Mouse (Mus musculus) spleen, postnatal 4 days (tissue): ENCODE measurements at regions not wholly inside any gene's neighbourhood (a gene's known extent, or its start where the extent isn't known, plus 50 kb on each side); places are given as distances from the start of the nearest gene placed in this dataset.

Experiments
- DNase-seq, 2 experiments: peaks; one replicate each; pipeline ENCODE4 v3.0.0; 2022; ENCODE audit warnings: low spot score in 2 of 2

DNA sequence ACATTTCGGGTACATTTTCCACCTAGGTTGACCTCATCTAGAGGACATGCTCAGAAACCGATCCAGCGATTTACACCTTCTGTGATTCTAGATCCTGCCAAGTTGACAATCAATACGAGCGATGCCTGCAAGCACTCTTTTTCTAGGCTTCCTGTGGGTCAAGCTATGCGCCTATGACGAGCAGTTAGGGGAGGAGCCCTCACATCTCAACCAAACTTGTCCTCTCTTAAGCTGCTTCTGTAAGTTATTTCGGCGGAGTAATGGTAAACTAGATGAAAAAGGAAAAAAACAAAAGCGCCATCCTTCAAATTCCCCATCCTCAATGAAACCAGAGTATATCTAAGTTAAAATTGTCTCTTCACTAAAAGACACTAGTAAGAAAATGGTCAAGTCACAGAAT lies 858.5 kb downstream of the Zfp704 start:
- DNase-seq = no peak

DNA sequence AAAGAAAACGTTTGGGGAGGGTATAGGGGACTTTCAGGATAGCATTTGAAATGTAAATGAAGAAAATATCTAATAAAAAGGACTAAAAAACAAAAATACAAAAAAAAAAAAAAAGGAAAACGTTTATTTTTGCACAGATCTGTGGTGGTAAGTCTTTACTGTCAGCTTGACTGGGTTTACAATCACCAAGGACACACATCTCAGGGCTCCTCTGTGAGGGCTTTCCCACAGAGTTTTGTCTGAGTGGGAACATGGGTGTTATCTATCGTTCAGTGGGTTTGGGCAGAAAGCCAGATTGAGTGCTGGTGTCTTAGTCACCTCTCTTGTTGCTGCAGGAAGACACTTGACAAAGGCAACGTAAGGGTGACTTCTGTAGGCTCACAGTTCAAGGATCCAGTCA lies 859.0 kb downstream of the Zfp704 start:
- DNase-seq = peak in 1 of 2 experiments; percentile 22

DNA sequence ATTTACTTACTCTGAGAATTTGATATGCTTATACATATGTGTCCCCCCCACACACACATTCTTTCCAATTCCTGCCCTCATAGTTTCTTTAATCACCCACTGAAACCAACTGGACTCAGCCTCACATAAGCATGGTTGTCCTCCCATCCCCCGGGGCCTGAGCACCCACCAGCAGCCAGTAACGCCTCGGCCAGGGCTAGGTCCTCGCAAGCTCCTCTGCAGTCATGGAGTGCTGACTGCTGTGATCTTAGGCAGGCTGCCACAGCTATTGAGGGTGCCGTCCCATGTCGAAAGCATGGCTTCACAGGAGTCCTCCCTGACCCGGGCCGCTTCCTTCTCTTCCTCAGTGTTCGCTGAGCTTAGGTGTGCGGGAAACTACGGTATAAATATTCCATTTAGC lies 859.7 kb downstream of the Zfp704 start:
- no peak for DNase-seq

DNA sequence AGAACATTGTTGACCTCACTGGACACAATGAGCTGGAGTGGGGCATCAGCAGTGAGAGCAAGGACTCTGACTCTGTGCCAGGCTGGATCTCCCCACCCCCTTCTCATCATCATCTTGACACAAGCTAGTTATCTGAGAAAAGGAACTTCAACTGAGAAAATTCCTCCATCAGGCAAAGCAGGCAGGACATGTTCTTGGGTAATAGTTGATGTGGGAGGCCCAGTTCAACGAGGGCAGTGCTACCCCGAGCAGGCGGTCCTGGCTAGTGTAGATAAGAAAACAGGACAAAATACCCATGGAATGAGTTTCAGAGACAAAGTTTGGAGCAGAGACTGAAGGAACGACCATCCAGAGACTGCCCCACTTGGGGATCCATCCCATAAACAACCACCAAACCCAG lies 862.7 kb downstream of the Zfp704 start:
- no peak for DNase-seq

DNA sequence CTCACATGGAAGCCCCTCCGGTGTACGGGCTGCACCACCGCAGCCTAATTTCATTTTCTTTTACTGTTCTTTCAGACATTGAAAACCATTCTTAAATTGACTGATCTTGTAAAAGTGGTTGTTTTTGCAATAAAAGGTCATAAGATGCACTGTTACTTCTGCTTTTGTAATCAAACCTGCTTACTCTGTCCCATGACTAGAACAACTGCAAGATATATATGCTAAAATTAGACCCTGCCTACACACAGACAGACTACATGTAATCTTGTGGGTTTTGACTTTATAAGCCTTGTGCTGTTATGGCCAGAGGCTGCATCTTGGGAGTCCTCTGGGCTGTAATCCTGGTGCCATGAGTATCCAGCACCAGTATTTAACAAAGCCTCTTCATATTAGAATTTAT lies 863.2 kb downstream of the Zfp704 start:
- DNase-seq = no peak

DNA sequence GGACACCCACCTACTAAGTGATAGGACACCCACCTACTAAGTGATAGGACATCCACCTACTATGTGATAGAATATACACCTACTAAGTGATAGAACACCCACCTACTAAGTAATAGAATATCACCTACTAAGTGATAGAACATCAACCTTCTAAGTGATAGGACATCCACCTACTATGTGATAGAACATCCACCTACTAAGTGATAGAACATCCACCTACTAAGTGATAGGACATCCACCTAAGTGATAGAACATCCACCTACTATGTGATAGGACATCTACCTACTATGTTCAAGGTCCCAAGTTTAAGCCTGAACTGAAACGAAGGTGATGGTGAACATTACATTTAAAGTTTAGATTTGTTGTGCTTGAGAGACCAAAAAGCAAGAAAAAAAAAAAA lies 863.8 kb downstream of the Zfp704 start:
- DNase-seq = no peak

DNA sequence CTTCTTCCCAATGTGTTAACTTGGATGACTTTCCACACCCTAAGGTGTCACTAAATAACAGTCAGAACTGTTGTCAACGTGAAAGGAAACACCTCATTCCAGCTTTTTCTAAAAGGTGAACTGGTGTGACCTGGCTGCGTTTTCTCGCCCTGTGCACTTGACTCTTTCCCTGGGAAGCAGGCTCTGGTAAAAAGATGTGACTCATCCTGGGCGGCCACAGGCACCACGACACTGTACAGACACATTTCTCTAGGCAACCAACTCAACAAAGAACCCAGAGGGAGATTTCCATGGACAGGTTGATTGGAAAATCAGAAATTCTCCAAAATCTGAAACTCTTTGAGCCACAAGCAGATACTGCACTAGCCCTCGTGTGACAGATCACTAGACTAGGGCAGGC lies 865.0 kb downstream of the Zfp704 start:
- DNase-seq = no peak

DNA sequence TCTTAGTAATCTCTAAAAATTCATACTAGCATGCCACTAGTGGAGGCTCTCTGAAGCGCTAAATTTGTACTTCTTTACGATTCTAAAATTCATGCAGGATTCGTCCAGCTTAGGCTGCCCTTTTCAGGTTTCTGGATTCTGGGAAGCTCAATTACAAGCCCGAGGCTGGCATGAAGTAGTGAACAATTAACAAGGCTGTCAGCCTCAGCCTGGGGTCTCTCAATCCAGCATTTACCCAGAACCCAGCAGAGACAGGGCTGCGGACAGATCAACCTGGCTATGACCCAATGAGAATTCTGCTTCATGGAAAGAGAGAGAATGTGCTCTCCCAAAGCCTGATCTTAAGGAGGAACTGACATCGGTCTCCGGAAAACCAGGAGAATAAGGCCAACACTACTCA lies 866.2 kb downstream of the Zfp704 start:
- no peak for DNase-seq

DNA sequence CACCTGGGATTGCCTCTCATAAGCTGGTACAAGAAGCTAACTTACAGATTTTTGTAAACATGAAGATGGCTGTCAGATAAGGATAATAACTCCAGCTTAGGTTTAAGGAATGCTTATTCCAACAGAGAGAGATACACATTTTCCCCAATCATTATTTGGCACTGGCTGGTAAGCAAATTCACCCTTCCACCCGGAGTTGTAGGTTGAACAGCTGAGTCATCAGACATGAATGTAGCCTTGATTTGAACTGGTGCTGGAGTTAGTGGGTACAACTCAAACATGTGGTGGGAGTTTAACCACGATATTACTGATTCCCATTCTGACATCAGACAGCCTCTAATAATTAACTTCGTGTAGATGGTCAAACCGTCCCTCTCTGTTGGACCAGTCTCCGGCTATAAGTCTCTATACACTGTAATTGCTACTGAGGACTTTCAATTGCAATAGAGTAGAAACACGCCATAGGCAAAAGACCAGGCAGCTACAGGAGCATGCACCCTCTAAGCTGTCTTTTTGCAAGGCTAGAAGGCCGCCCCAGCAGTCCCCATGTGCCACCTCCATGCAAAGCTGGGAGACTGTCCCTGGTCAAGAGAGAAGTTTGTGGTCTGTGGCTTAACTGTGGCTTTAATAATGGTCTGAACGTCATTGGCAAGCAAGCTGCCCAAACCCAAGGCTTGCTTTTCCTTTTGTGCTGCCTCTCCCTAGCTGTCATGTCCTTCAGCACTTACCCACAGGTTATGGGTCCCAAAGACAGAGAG lies 868.4 kb downstream of the Zfp704 start:
- no peak for DNase-seq

DNA sequence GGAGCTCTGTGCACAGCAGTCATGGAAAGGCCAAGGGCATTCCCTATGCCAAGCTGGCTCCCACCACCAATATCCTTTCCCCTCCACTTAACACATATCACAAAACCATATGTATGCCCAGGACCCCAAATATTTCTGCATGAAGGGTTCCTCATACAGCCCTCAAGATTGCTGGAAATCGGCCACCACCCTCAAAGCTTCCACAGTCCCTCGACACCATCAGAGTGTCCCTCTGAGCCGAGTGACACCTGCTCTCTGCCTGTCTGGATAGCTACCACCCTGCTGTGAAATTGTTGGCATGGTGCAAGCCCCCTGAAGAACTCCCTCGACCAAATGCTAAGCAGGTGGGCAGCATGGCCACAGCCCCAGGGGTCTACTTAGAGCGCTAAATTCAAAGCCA lies 869.2 kb downstream of the Zfp704 start:
- DNase-seq = no peak

DNA sequence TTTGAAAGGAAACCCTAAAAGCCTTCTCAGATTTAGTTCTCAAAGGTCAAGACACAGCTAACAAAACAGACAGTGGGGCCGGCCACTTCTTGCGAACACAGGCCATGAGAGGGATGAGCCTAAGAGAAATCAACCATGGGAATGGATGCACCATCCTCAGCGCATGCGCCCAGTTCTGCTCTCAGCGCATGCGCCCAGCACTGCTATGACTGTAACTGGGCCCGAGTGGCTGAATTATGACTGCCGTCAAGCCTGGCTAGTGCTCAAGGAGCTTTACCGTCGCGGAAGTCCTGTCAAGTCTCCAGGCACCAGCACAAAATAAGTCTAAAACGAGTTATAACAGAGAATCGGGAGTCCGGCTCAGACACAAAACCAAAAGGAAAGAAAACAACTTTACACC lies 870.6 kb downstream of the Zfp704 start:
- no peak for DNase-seq

DNA sequence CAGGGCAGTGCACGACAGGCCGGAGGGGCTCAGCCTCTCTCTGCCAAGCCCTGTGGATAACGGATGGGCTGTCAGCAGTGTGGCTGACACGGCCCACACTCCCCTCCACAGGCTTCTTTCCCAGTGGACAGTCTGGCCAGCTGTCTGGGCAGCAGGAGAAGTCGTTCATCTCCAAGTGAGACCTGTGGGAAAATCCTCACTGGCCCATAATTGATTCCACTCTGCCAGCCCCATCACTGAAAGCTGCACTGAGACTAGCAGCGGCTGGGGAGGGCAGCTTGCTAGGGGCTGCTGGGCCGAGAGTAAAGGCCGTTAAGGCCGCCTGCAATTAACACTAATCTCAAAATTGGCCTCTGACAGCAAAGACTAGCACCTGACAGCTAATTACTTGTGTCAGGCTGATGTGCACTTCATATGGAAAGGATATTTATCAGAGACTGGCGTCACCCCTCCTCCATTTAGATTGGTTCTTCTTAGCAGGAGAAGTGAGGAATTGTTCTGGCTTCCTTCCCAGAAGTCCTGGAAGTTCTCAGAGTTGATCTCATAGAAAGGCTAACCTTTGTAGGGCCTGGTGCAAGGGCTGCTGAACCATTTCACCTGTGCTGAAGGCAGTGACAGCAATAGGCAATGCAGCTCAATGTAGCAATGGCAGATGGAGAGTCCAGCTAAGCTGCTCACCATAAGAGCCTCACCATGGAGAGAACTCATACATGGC lies 873.5 kb downstream of the Zfp704 start:
- DNase-seq = no peak

DNA sequence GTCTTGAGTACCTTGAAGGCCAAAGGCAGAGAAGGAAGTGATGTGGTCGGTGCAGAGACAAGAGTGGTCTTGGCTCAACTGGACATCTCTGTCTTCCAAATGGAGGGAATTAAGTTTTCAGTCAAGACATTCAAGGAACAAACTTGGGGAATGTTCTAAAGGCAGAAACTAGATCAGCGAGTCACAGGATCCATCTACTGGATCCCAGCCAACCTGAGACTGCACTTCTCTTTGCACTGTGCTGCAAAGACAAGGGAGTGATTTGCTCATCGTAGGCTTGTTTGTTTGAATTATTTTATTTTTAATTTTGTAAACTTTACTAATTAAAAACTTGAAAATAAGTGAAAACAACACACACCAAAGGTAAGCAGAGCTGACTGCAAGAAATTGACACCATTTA lies 875.8 kb downstream of the Zfp704 start:
- no peak for DNase-seq

DNA sequence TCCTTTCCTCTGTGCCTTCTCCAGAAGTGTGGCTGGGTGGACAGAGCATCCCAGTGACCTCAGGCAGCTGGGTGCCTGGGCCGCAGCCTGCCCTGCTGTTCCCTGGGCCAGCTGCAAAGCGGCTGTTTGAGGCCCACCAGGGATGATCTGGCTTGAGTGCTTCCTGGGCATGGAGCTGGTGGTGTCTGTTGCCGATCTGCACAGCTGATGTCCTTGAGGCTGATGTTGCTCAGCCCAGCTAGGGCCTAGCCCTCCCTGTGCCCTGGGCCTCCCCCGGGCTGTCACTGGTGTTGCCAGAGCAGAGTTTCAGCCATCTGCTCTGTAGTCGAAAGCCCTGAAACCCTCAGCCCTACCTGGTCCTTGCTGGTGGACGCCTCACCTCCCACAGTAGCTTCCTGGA lies 878.5 kb downstream of the Zfp704 start:
- no peak for DNase-seq

DNA sequence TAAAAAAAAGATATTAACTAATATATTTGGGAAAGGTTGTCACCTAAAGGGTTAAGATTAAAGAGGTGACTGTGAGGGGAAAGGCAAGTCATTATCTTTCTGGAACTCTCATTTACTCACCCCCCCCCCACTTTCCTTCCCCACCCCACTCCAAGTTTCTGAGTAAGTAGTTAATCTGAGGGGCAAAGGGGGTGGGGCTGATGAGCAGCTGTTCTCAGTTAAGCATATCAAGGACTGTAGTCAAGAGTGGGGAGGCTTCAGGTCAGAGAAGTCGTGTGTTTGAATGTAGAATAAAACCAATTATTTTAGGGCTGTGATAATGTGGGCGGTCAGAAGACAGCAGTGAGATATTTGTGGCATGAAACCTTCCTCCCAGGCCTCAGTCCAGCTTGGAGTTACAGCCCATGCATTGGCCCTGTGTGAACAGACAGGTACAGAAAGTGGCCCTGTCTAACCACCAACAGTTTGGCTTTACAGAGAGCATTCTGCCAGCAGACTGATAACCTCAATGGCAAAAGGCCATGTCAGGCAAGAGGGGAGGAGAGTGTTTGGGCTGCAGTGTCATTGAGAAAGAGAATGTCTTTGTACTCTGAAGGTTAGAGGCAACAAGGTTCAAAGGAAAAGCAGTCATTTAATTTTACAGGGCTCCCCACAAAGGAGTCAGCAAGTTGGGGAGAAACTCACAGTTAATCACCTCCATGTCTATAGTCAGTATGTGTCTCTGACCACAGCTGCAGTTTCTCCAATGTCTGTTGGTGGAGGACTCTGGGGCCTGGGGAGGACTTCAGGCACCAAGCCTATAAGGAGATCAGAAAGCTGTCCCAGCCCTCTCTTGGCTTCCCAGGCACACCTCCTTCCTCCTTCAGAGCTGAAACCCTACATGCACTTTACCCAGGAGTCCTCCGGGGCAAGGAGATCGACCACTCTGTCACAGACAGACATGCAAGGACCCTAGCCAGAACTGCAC lies 888.0 kb downstream of the Zfp704 start:
- no peak for DNase-seq

DNA sequence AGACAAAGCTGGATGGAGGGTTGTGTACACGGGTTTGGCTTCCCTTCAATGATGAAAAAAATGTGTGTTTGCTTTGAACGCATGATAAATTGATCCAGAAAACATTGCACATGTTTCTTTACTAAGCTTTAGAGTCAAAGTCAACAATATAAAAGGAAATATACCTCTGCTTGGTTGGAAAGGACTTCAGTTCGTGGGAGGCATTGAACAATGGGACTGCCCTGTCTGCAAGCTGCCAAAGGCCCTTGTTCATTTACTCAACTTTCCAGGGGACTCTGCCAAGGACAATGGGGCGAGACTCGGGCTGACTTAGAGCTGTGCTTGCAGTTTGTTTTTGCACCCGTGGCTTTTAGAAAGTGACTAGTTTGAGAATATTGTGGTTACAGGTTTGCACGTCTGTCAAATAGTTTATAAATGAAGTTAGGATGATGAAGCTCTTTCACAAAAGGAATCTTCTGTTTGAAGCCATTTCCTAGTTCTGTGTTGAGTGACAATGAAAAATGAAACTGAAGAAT lies 889.2 kb downstream of the Zfp704 start:
- no peak for DNase-seq

DNA sequence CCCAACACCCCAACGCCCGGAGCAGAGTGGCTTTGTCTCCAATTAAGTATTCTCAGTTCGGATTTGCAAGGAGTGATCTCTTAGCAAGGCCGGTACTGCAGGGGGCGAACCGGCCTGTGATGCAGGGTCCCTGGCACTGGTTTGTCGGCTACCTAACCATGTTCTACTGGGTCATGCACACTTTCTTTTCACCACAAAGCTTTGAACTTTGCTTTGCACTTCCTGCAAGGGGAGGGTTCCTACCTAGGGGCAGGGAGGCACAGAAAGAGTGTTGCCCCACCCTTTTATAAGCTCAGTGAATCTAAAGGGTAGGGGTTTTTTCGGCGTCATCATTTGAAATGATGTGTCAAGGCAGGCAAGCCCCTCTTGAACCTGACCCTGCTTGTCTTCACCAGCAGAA lies 891.7 kb downstream of the Zfp704 start:
- no peak for DNase-seq

DNA sequence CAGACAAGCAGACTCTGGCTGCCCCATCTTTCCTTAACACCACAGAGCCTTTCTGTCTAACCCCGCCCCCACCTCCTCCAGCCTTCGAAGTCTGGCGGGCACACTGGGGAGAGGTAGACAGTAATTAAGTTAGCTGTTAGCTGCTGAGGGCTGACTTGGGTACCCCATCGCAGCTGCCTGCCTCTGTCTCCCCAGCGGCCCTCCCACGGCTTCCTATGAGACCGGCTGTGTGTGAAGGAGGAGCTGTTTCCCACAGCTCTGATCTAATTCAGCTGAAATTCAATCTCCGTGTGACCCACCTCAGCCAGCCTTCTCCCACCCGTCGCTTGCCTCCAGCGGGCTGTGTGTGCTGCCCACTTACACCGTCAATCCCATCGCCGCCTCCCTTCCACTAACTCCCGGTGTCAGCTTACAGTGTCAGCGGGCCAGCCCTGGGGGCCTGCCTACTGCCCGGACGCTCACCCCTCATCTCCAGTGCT lies 892.5 kb downstream of the Zfp704 start:
- no peak for DNase-seq
